8 mouse cellular contexts compared by ENCODE assay signal in genomic region chr10:18545813-18546235, GRCm38 (mm10). TPM values are rescaled to one million over a fixed set of nuclear protein-coding genes. Genes with fewer than 3 reads are reported as not detected.
DNase-seq lines count a peak whose midpoint lies in the region; ATAC-seq and TF ChIP-seq lines count a peak whose summit lies in the region.

Gene Hebp2, minus strand, starts transcription at chr10:18546076.

- TF ChIP-seq POLR2A in limb, embryonic 14.5 days (IDR thresholded peaks at IDR 0.05; ENCODE audit: borderline replicate concordance, extremely low read depth, insufficient read depth, insufficient read length), result no peak
- TF ChIP-seq POLR2A in small intestine, adult 2 months (IDR thresholded peaks at IDR 0.05; ENCODE audit: low read depth, low read length), result no peak

- peak within 1 kb of the TSS; percentile 81 for H3K4me2 ChIP-seq in limb, embryonic 14.5 days (replicated peaks; ENCODE audit: low read depth, low read length, severe bottlenecking)
- H3K4me2 ChIP-seq in midbrain, embryonic 13.5 days (replicated peaks), result peak within 1 kb of the TSS; percentile 86

- no peaks in the 10 kb centered on the region for H3K4me1 ChIP-seq in limb, embryonic 14.5 days (ENCODE audit: control insufficient read depth, insufficient read depth, low read length)
- peaks cover 15% of the 10 kb centered on the region for H3K4me1 ChIP-seq in midbrain, embryonic 13.5 days (replicated peaks)
- H3K4me1 ChIP-seq in small intestine, adult 2 months (ENCODE audit: control insufficient read depth, insufficient read depth, insufficient read length, low read length), result peaks cover 6% of the 10 kb centered on the region

- H3K36me3 ChIP-seq in limb, embryonic 14.5 days (ENCODE audit: control insufficient read depth, insufficient read depth, low read length), result no peaks in the 10 kb centered on the region; the same call in 1 of the 2 replicates
- H3K36me3 ChIP-seq in midbrain, embryonic 13.5 days, result no peaks in the 10 kb centered on the region
- H3K36me3 ChIP-seq in small intestine, adult 2 months (ENCODE audit: control insufficient read depth, insufficient read depth, low read length), result no peaks in the 10 kb centered on the region

- H3K27ac ChIP-seq in gastrocnemius, adult 2 months, result peak within 1 kb of the TSS; percentile 64
- 0 out of 2 replicates have a peak within 1 kb of the TSS, but pooled peaks have one; percentile 40 for H3K27ac ChIP-seq in limb, embryonic 14.5 days (replicated peaks; ENCODE audit: low read depth, low read length)
- no peak within 1 kb of the TSS for H3K27ac ChIP-seq in midbrain, embryonic 13.5 days
- H3K27ac ChIP-seq in small intestine, adult 2 months (ENCODE audit: insufficient read depth, low read depth, low read length), result no peak within 1 kb of the TSS

- peak; percentile 89 for DNase-seq in adrenal gland, postnatal 14 days
- peak; percentile 68 to 76 for DNase-seq in cerebellum, postnatal 36 days
- DNase-seq in gastrocnemius, adult 2 months, result peak; percentile 78
- DNase-seq in hindlimb bud, embryonic 11.5 days (ENCODE audit: extremely low spot score, low read depth, low spot score), result peak; percentile 30
- peak; percentile 59 for DNase-seq in limb, embryonic 14.5 days (ENCODE audit: low spot score)

- H3K9ac ChIP-seq in limb, embryonic 14.5 days (ENCODE audit: low read depth, low read length, severe bottlenecking), result peak within 1 kb of the TSS; percentile 71
- H3K9ac ChIP-seq in midbrain, embryonic 13.5 days (replicated peaks), result peak within 1 kb of the TSS; percentile 83

- peak; percentile 92 for ATAC-seq in limb, embryonic 14.5 days (ENCODE audit: low FRiP score, low read depth)
- ATAC-seq in midbrain, embryonic 13.5 days, result peak; percentile 91
- ATAC-seq in activated CD4-positive, CD25-positive, alpha-beta regulatory T cell, adult 4 months, result no peak

- peak within 1 kb of the TSS; percentile 79 for H3K4me3 ChIP-seq in gastrocnemius, adult 2 months
- peak within 1 kb of the TSS; percentile 58 for H3K4me3 ChIP-seq in limb, embryonic 14.5 days (replicated peaks; ENCODE audit: low read length)
- H3K4me3 ChIP-seq in midbrain, embryonic 13.5 days (replicated peaks), result peak within 1 kb of the TSS; percentile 62
- H3K4me3 ChIP-seq in small intestine, adult 2 months (ENCODE audit: low read depth, low read length), result peak within 1 kb of the TSS; percentile 76

- 4% methylated on average over 21 of the region's 22 CpGs for WGBS in limb, embryonic 14.5 days
- WGBS in midbrain, embryonic 13.5 days, result under 1% methylated on average over 22 of the region's 22 CpGs
- 1% methylated on average over 22 of the region's 22 CpGs for WGBS in small intestine, adult 2 months

- peak; percentile 59 for TF ChIP-seq CTCF in gastrocnemius, adult 2 months (IDR thresholded peaks at IDR 0.05)
- TF ChIP-seq CTCF in small intestine, adult 2 months (IDR thresholded peaks at IDR 0.05; ENCODE audit: extremely low read depth, insufficient read length, insufficient replicate concordance, low read depth, low read length), result peak; percentile 49; the same call in 1 of the 2 replicates

- intact Hi-C loops in gastrocnemius, adult 2 months (cut with DNase I), result no loop called here

- no peaks in the 10 kb centered on the region for H3K9me3 ChIP-seq in limb, embryonic 14.5 days (ENCODE audit: control insufficient read depth, low read length)
- H3K9me3 ChIP-seq in midbrain, embryonic 13.5 days, result no peaks in the 10 kb centered on the region

- H3K27me3 ChIP-seq in limb, embryonic 14.5 days (ENCODE audit: control insufficient read depth, insufficient read depth, low read length), result no peaks in the 10 kb centered on the region
- peaks cover 16% of the 10 kb centered on the region; the same call in 1 of the 2 replicates for H3K27me3 ChIP-seq in midbrain, embryonic 13.5 days
- H3K27me3 ChIP-seq in small intestine, adult 2 months (ENCODE audit: control insufficient read depth, insufficient read depth, low read length), result no peaks in the 10 kb centered on the region

RNA-seq across cellular contexts. Expression of gene Hebp2, which starts in this region (rescaled TPM):
- 3.4 and 4.2 TPM in 2 replicates for total RNA-seq in adrenal gland, postnatal 14 days (2021)
- total RNA-seq in gastrocnemius, adult 2 months (2021), result 1 to 10 TPM in 1 of 2 experiments, under 1 TPM in 1; 0.48 to 1.3 TPM
- 8.2 and 11.7 TPM in 2 replicates for polyA plus RNA-seq in limb, embryonic 14.5 days (2012; rRNA removed)
- polyA plus RNA-seq in limb, embryonic 14.5 days (2014; fragmentation: Nextera tagmentation; extraction: Ambion mirVana), result 37.0 and 38.4 TPM in 2 replicates
- 7.6 TPM in 2 replicates for polyA plus RNA-seq in midbrain, embryonic 13.5 days (2015; fragmentation: Nextera tagmentation; extraction: Ambion mirVana)
- 0.23 and 0.65 TPM in 2 replicates for polyA plus RNA-seq in small intestine, adult 2 months (2012; rRNA removed)
- polyA plus RNA-seq in activated CD4-positive, CD25-positive, alpha-beta regulatory T cell, adult 4 months (2017; shearing (Covaris generic)), result not detected

Comparison
In these comparisons a context has a peak if more than half of its experiments do, and no peak if none do; other contexts are left out.
1. DNase-seq: peak in every context shown above with its lines; median percentile 89 in adrenal gland, postnatal 14 days; 78 in gastrocnemius, adult 2 months; 72 in cerebellum, postnatal 36 days; 59 in limb, embryonic 14.5 days; 30 in hindlimb bud, embryonic 11.5 days.
2. H3K27ac ChIP-seq: peak in gastrocnemius, adult 2 months (single experiment) and limb, embryonic 14.5 days (single experiment); none in midbrain, embryonic 13.5 days (single experiment) and small intestine, adult 2 months (single experiment).
3. Peak in every context shown above with its lines, with median percentiles within 50 percentile points of each other: H3K4me3 ChIP-seq.